Mouse (Mus musculus) brain, embryonic 14.5 days (tissue): Measurements from ENCODE around the gene Eif2b3.

ENCODE experiments used
- CTCF ChIP-seq: fragments of 200-500 bp; IDR thresholded peaks from 2 replicates; pipeline ENCODE4 v1.5.1; 2012; ENCODE audit warnings: inconsistent platforms, mild to moderate bottlenecking, moderate library complexity, borderline replicate concordance; ENCODE audit not compliant: insufficient read depth, insufficient read length; ENCODE audit errors: extremely low read depth
- POLR2A ChIP-seq: fragments of 200-500 bp; IDR thresholded peaks from 2 replicates; pipeline ENCODE4 v1.6.1; 2012; ENCODE audit warnings: mild to moderate bottlenecking, inconsistent platforms, borderline replicate concordance; ENCODE audit not compliant: poor library complexity, insufficient read depth, insufficient read length, severe bottlenecking; ENCODE audit errors: extremely low read depth

- no peak for TF ChIP-seq CTCF
- no peak for TF ChIP-seq POLR2A
Measured at GRCm38 (mm10) chr4:116976503-116976902, 42.7 kb upstream of the Eif2b3 start.
